Mouse (Mus musculus): ENCODE data around the gene Tmem81.
A peak's percentile ranks its signal among the peaks of the same experiment; 100 is the strongest.
"Not testable (repeated sequence)": the region's sequence is repeated elsewhere in the genome, so short reads cannot be mapped to it uniquely, and the experiment has no call there.

Tmem81 gene

DNA sequence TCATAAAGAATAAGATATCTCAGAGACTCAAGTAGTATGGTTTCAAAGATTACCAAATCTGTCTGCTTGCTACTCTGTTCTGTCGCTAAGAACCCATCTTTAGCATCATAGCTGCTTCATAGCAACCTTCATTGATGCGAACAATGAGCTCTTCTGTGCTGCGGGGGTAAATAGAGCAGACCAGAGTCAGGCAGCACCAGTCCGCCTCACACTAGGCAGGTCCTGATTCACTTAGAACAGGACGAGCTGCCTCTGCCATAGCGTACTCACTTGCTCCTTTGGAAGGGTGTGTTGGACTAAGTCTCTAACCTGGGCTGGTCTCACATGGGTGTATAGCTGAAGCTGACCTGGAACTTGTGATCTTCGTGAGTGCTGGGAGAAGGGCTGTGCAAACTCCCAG, at the start of gene Tmem81:
Tmem81 (plus strand) TSS at position 173 of the 400 bp plus-strand sequence.
- no peak for DNase-seq (ENCODE audit: extremely low spot score, low read depth, low spot score)

DNA sequence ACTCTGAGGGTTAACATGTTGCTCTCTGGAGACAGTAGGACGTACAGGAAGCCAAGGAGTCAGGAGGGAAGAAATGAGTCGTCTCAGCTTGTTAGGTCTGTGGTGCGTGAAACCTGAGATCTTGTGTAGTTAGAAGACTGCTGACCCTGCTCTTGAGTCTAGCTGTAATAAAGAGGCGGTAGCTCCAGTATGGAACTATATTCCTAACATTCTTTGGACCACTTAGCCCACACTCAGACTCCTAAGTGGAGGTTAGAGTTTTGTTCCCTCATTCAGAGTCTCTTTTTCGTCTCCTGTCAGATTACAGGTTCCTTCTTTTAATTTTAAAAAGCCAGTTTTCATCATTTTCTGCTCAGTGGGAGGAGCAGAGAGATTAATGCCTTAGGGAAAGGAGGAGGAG, 41.4 kb upstream of the Tmem81 start:
- no peak for DNase-seq (ENCODE audit: extremely low spot score, low read depth, low spot score)

DNA sequence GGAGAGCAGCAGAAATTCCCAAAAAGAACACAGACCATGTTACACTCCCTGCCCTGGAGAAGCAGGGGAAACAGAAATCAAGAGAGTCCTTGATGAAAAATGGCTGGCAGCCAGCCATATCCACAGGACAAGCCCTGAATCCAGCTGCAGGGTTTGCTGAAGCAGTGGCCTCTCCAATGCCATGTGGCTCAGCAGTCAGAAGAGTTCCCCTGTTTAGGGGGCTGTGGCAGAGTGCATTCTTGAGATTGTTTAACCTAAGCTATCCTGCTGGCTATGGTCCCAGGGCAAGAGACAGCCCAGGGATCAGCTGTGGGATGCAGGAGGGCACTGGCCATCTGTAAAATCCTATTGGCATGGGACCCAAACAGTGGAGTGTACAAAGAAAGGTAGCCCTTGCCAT, 37.1 kb upstream of the Tmem81 start:
- DNase-seq (ENCODE audit: extremely low spot score, low read depth, low spot score), result no peak

DNA sequence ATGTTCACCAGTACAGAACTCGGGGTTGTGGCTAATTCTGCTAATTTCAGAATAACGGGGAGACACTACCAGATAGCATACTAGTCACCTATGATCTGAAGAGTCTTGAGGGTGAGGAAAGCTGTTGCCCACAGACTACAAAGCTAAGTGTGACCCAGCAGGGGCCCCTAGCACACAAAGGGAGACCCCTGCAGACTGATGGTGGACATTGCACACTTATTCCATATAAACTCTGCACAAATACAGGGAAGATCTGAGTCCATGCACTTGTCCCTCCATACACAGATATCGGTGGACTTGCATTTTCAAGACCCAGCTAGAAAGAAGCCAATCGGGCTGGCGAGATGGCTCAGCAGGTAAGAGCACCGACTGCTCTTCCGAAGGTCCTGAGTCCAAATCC, 36.5 kb upstream of the Tmem81 start:
- no peak for DNase-seq (ENCODE audit: extremely low spot score, low read depth, low spot score)

DNA sequence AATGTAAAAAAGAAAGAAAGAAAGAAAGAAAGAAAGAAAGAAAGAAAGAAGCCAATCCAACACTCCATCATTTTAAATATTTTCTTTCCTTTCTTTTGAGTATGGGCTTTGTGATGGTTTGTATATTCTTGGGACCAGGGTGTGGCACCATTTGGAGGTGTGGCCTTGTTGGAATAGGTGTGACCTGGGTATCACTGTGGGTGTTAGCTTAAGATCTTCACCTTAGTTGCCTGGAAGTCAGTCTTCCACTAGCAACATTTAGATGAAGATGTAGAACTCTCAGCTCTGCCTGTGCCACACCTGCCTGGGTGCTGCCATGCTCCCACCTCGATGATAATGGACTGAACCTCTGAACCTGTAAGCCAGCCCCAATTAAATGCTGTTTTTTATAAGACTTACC, 36.0 kb upstream of the Tmem81 start:
- DNase-seq (ENCODE audit: extremely low spot score, low read depth, low spot score), result not testable (repeated sequence)

DNA sequence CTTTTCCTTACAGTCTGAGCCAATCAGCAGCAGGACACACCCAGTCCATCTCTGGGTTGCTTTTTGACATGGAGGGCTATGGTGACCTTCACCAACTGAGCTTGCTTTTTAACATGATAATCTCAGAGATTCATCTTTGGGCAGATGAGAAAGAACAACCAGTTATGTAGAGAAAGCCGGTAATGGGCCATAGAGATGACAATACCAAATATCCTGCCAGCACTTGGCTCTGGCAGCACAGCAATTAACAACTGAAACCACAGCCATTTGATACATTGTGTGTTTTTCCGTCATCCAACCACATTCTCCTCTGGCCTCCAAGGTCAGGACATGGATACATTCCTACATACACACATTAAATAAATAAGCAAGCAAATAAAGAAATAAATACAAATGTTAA, 35.0 kb upstream of the Tmem81 start:
- DNase-seq (ENCODE audit: extremely low spot score, low read depth, low spot score), result no peak

DNA sequence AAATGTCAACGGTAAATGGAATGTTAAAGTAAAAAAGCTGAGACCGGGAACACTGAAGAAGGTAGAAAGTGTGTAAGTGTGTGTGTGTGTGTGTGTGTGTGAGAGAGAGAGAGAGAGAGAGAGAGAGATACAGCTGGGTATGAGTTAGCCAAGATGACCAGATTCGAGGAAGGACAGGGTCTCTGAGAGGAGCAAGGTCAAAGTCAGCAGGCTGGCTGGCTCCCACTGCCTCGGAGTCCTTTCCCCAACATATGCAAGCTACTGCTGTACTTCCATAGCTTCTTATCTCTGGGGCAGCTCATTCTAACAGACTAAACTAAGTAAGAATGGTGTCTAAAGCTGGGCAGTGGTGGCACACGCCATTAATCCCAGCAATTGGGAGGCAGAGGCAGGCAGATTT, 34.5 kb upstream of the Tmem81 start:
- DNase-seq (ENCODE audit: extremely low spot score, low read depth, low spot score), result no peak

DNA sequence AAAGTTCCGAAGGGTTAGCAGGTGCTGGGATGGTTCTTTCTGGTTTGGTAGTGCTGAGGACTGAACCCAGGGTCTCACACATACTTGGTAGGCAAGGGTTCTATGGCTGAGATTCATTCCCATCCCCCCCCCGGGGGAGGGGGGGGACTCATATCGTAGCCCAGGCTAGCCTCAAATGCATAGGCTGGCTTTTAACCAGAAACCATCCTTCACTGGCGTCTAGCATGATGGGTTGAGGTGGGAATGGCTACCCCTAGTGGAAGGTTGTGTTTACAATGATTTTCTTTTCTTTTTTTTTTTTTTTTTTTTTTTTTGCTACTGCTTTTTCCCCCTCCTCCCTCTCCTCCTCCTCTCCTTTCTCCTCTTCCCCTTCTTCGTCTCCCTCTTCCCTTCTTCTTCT, 33.5 kb upstream of the Tmem81 start:
- no peak for DNase-seq (ENCODE audit: extremely low spot score, low read depth, low spot score)

DNA sequence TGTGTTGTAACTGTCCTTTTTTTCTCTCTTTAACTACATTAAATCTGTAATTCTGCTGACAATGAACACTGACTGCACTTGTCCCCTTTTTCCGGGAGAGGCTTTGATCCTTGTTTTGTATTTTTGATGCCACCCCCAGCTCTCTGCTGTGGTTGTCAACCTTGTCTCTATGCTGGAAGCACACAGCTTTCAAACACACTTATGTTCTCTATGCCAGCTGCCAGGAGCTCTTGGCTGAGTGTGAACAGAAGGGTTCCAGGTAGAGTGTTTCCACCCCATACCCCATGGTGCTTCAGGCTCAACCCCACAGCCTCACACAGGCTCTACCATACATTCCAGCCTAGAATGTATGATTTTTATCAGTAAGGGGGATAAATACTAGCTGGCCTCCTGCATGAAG, 31.5 kb upstream of the Tmem81 start:
- DNase-seq (ENCODE audit: extremely low spot score, low read depth, low spot score), result no peak

DNA sequence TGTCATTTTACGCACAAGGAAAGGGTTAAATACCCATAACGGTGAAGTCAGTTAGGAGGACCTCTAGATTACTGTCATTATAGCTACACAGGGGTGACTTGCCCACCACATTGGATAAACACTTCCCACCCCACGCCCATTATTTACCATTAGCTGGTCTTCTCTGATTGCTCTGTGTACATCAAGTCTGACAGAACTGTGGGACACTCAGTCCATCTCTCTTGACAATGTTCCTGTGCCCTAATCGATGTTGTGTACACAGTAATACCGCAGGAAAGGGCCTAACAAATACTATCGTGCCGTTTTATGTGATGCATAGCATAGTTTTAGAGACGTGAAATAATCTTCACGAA, 29.5 kb upstream of the Tmem81 start:
- DNase-seq (ENCODE audit: extremely low spot score, low read depth, low spot score), result no peak

DNA sequence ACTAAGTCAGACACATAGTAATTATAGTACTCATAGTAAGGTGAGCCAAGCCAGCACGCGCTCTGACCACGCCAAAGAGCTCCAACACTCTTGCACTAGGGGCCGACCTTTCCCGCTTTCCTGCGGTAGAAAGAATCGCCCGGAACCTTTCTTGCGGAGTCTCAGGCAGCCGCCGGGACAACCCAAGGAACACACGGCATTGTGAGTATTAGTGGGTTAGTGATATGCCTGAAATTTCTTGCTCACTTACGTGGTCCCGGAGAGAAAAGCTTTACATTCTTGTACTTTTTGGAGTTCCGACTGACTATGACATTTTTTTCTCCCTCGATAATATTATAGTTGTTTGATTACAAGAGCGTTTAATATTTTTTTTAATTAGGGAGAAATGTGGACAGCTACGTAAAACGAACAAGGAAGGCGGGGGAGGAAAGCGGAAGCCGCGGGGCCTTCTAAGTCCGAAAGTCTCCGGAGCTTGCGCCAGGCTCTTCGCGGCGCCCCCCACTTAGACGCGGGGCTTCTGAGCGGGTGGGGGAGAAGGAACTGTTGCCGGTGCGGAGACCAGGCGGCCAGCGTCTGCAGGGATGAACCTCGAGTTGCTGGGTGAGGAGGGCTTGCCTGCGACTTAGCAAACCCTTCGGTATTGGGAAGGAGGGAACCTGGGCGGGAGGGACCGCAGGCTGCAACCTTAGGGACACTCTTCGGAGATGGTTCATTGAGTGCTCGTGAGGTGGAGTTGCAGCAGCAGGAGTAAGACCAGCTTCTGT, 28.9 kb upstream of the Tmem81 start, which contains the start of gene Rbbp5:
Rbbp5 (plus strand) TSS at position 438 of the 764 bp plus-strand sequence.
- peak; percentile 99 for DNase-seq (ENCODE audit: extremely low spot score, low read depth, low spot score)

DNA sequence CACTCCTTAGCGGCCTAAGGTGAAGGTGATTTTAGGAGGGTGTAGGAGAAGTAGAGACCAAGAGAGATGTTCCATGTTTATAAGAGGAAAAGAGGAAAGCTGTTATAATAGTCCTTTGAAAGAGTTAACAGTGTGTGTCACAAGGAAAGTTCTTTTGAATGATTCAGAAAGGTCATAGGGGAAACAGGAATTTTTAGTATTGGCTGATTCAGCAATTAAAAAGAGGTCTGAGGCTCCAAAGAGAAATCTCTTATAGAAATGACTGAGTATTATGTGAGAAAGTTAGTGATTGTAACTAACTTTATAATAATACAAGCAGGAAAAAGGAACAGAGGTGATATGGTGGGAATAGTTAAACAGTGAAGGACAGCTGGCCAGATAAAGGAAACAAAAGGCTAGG, 26.6 kb upstream of the Tmem81 start:
- DNase-seq (ENCODE audit: extremely low spot score, low read depth, low spot score), result no peak

DNA sequence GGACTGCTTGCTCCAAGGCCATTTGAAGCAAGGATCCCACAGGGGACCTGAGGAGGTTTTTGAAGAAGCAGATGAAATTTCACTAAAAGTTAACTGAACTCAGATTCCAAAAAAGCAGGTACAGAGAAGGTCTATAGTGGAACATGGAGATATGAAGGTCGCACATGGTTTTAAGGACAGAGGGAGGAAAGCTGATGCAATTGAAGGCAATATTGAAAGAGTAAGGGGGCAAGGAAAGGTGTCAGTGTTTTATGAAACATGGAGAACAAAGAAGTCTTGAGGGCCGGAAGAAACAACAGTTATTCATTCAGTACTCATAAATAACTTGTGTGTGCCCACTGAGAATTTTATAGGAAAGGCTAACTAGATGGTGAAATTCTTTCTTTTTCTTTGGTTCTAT, 24.4 kb upstream of the Tmem81 start:
- DNase-seq (ENCODE audit: extremely low spot score, low read depth, low spot score), result no peak

DNA sequence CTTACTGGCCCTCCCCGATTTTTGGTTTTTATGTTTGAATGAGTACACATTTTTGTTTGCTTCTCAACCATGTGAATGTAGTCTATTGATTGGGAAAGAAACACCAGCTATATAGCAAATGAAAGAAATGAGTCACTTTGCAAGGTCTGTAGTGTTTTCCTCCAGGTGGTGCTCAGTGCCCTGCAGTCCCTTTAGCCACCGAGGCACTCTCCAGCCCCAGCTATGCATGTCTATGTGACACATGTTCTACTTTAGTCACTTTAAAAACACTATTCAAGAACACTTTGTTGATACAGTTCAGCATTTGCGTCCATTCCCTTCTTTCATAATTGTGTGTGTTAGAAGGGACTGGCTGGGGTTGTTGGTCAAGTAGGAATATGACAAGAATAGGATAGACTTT, 22.8 kb upstream of the Tmem81 start:
- no peak for DNase-seq (ENCODE audit: extremely low spot score, low read depth, low spot score)

DNA sequence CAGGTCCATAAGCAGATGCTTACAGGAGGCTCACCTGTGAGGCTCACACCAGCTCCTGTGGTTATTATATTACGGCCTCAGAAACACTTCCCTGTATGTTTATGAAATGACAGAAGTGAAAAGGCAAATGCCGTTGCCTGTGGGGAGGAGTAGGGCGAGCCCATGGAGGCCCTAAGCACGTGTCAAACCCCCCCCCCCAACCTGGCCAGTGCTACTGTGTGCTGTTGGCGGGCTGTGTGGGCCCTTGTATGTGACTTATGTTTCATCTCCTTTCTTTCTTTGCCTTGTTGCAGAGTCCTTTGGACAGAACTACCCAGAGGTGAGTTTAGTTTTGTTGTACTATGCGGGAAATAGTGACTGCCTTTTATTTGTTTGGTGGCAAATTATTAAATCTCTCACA, 22.3 kb upstream of the Tmem81 start:
- no peak for DNase-seq (ENCODE audit: extremely low spot score, low read depth, low spot score)

DNA sequence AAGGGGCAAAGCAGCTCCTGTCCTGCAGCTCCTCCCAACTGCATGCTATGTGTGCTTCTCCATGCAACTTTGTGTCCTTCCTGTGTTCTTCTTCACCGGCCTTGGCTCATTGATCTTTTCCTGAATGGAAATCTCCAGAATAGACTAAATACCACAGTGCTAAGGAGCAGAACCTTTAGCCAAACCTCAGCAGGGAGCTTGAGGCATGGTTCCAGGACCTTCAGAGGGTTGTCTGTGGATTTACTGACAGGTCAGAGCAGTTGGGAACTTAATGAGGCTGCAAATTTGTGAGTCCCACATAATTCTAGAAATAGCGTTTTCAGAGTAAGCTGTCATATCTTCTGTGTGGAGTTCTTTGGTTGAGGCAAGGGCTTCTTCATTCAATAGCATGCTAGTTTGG, 5.5 kb upstream of the Tmem81 start:
- no peak for DNase-seq (ENCODE audit: extremely low spot score, low read depth, low spot score)

DNA sequence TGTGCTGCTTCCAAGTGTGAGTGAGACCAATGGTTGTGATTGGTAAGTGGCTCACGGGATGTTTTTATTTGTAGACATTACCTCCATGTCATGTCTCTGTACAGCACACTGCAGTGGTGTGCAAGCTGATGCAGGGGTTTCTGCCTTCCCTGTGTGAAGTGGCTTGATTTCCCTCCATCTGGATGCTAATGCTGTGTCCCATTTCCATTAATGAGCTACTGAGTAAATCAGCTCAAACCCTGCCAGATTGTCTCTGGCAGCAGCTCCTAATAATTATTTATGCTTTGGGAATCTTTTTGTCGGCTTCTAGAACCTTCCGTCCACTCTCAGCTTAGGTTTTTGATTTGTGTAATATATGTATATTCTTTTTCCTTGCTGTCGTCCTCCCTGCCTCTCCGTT, 875 bp upstream of the Tmem81 start:
- DNase-seq (ENCODE audit: extremely low spot score, low read depth, low spot score), result no peak

DNA sequence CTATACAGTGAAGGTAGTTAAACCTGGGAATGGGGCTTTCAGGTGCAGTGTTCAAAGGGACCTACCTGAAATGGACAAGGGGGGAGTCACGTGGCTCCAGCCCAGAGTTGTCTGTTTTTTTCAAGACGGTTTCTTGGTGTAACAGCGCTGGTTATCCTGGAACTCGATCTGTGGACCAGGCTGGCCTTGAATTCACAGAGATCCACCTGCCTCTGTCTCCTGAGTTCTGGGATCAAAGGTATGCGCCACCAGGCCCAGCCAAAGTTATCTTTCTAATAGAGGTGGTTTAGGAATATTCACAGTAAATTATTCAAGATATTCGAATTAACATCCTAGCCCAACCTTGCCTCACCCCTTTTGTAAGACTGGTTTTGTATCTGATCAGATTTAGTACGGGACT, 626 bp downstream of the Tmem81 start:
- DNase-seq (ENCODE audit: extremely low spot score, low read depth, low spot score), result no peak

DNA sequence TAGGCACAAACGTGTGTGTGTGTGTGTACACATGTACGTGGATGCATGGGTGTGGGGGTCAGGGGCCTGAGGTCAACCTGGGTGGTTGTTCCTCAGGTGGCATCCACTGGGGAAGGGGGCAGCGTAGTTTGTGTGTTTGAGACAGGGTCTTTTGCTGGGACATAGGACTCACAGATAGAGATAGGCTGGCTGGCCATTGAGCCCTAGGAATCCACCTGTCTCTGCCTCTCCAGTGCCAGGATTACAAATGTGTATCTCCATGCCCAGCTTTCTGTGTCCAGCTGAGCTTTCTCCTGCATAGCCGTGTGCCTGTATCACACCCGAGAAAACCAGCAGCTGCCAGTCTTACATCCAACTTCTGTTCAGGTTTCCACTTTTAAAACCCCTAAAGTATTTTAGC, 3.7 kb downstream of the Tmem81 start:
- no peak for DNase-seq (ENCODE audit: extremely low spot score, low read depth, low spot score)

DNA sequence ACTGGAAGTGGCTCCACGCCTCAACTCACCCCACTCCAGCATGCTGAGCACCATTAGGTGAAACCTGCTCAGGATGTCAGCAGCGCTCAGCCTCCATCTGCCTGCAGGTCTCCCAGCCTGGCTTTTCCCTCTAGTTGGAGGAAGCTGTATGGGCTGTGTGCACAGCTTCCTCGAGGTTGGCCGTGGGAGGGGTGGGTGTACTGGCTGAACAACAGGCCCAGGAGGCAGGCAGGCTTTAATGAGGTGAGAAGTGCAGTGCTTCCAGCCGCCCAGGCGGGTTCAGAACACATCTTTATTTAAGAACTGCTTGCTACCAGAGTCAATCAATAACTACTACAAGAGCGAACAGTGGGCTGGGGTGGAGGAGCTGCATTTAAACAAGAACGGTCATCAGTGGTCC, 5.5 kb downstream of the Tmem81 start:
- DNase-seq (ENCODE audit: extremely low spot score, low read depth, low spot score), result no peak

DNA sequence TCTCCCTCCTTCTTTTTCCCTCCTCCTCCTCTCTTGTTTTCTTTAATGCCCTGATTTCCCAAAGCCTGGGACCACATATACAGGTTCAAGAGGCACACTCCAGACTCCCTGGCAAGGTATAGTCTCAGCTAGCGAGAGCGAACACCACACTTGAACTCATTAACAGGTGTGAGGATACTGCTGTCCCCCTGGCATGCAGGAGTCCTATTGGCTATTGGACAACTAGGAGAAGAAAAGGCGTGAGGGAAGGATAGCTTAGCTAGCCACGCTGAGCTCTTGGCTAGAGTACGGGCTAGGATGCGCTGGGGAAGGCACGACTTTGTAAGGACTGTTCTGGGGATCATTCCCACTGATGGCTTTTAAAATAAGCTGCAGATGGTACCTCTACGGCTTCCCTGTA, 6.1 kb downstream of the Tmem81 start:
- DNase-seq (ENCODE audit: extremely low spot score, low read depth, low spot score), result no peak

DNA sequence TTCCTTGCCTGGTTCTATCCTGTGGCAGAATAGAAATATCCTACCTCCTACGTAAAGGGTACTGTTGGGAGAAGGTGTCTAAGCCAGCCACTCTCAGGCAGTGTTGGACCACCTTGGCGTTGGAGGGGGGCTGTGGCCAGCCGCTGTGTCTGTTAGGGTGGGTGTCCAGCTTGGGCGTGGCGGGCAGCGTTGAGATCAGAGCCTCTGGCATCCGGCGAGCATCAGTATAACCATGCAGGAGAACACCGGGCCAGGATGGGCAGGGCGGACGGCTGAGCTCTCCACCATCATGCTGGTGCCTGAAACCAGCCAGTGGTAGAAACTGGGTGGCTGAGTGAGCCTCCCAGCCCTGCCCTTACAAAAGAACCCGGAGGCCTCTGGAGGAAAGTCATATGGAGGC, 9.3 kb downstream of the Tmem81 start:
- no peak for DNase-seq (ENCODE audit: extremely low spot score, low read depth, low spot score)

DNA sequence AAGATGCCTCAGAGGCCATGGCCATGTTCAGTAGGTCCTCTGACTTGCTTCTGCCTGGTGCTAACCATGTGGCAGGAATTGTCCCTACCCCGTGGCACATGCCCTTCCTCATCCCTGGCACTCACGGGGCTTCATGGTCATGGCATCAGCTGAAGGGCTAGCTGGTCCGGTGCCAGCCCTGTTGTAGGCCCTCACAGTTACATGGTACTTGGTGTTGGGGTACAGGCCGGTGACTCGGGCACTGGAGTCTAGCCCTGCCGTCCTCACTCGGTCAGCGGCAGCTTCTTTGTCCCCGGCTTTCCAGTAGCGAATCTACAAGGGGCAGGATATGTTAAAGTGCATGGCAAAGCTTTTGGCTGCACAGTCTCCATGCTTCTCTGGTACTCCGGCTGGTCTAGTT, 10.7 kb downstream of the Tmem81 start:
- DNase-seq (ENCODE audit: extremely low spot score, low read depth, low spot score), result no peak
